Mouse (Mus musculus): ENCODE measurements around the gene Ddx23.

The Ddx23 gene

GRCm38 (mm10) chr15:98604041-98604575, 58.6 kb downstream of the Ddx23 start:
- DNase-seq: no peak

- DNase-seq: no peak
These were observed 59.7 kb downstream of the Ddx23 start for GRCm38 (mm10) chr15:98602921-98603458.

GRCm38 (mm10) chr15:98602191-98602881, 60.4 kb downstream of the Ddx23 start:
- no peak for DNase-seq

- no peak for DNase-seq
These were observed 60.9 kb downstream of the Ddx23 start for GRCm38 (mm10) chr15:98601832-98602190.

- no peak for DNase-seq
These were observed 62.5 kb downstream of the Ddx23 start for GRCm38 (mm10) chr15:98600036-98600709.

- no peak for DNase-seq
These were observed 66.1 kb downstream of the Ddx23 start for GRCm38 (mm10) chr15:98596609-98597008.
